ENCODE assay signal across 8 mouse cellular contexts in the genomic region with DNA sequence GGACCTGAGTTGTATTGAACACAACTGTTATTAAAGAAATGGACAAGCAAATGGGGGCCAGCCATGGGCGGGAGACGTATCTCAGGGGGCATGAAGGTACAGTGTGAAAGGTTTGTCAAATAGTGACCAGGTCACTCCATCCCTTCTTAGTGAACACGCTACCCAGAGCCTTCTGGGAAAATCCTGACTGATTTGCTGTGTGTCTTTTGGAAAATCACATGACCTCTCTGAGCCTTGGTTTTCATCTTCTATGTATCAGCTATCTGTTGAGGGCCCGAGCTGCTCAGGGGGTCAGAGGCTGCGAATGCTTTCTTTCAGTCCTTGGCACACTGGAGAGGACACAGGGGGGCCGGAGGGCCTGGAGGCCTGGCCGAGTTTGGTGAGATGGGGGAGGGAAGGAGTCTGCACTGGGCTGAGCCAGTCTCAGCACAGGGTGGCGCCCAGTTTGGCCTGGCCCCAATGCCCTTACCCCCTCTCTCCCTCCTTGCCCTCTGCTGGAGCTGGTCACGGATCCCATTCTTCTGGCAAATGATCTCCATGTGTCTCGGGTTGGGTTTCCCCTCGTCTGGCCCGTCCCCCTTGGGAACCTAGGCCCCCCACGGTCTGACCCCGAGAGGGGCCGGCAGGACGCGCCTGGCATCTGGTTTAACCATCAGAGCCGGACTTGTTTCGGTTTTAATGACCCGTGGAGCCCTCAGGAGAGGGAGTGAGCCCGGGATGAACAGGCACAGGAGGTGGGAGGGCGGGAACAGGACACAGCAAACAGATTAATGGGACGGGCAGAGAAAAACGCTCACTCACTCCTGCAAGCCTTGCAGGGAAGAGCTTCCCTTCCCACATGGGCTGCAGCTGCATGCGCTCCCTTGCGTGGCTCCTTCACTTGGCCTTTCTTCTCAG.
DNase-seq lines count a peak whose midpoint lies in the region; ATAC-seq and TF ChIP-seq lines count a peak whose summit lies in the region.

No protein-coding gene starts in this region.

- H3K4me1 ChIP-seq in E14TG2a.4 (replicated peaks; ENCODE audit: low read depth, low read length): peaks cover 15% of the 10 kb centered on the region
- peaks cover 14% of the 10 kb centered on the region for H3K4me1 ChIP-seq in embryonic facial prominence, embryonic 11.5 days (ENCODE audit: control insufficient read depth, insufficient read depth, low read length)
- peaks cover 53% of the 10 kb centered on the region for H3K4me1 ChIP-seq in heart, embryonic 16.5 days (ENCODE audit: control insufficient read depth, insufficient read depth, low read length)
- peaks cover 34% of the 10 kb centered on the region for H3K4me1 ChIP-seq in limb, embryonic 14.5 days (ENCODE audit: control insufficient read depth, insufficient read depth, low read length)
- peaks cover 12% of the 10 kb centered on the region for H3K4me1 ChIP-seq in stomach, embryonic 16.5 days (ENCODE audit: control insufficient read depth, insufficient read depth, low read length)

- TF ChIP-seq CTCF in E14TG2a.4 (conservative IDR thresholded peaks at IDR 0.05; ENCODE audit: low read length): no peak

- peak overlapping the region; percentile 29; the same call in 1 of the 2 replicates for H3K4me3 ChIP-seq in E14TG2a.4 (replicated peaks; ENCODE audit: low read length)
- no peak overlapping the region for H3K4me3 ChIP-seq in embryonic facial prominence, embryonic 11.5 days (ENCODE audit: low read depth, low read length)
- 0 out of 2 replicates have a peak overlapping the region, but pooled peaks have one; percentile 13 for H3K4me3 ChIP-seq in heart, embryonic 16.5 days (ENCODE audit: low read length)
- H3K4me3 ChIP-seq in limb, embryonic 14.5 days (replicated peaks; ENCODE audit: low read length): no peak overlapping the region
- H3K4me3 ChIP-seq in stomach, embryonic 16.5 days (replicated peaks; ENCODE audit: low read length): 0 out of 2 replicates have a peak overlapping the region, but pooled peaks have one; percentile 9

- H3K9ac ChIP-seq in embryonic facial prominence, embryonic 11.5 days (replicated peaks; ENCODE audit: low read length): peak overlapping the region; percentile 39
- H3K9ac ChIP-seq in heart, embryonic 16.5 days (ENCODE audit: low read length): peak overlapping the region; percentile 54
- 0 out of 2 replicates have a peak overlapping the region, but pooled peaks have one; percentile 26 for H3K9ac ChIP-seq in limb, embryonic 14.5 days (ENCODE audit: low read depth, low read length, severe bottlenecking)
- H3K9ac ChIP-seq in stomach, embryonic 16.5 days (ENCODE audit: low read length): peak overlapping the region; percentile 38; the same call in 1 of the 2 replicates

- WGBS in embryonic facial prominence, embryonic 11.5 days: 11% methylated on average over 26 of the region's 26 CpGs
- WGBS in heart, embryonic 16.5 days: 32% methylated on average over 26 of the region's 26 CpGs
- 15% methylated on average over 25 of the region's 26 CpGs for WGBS in limb, embryonic 14.5 days
- 25% methylated on average over 26 of the region's 26 CpGs for WGBS in stomach, embryonic 16.5 days

- DNase-seq in embryonic facial prominence, embryonic 11.5 days (ENCODE audit: low spot score): peak; percentile 80
- peak; percentile 45 for DNase-seq in limb, embryonic 14.5 days (ENCODE audit: low spot score)
- no peak for DNase-seq in right cerebral cortex, adult 18-20 months
- no peak for DNase-seq in thymus, adult 18-20 months

- TF ChIP-seq POLR2A in limb, embryonic 14.5 days (IDR thresholded peaks at IDR 0.05; ENCODE audit: borderline replicate concordance, extremely low read depth, insufficient read depth, insufficient read length): no peak

- H3K36me3 ChIP-seq in E14TG2a.4 (ENCODE audit: insufficient read depth, low read length): no peaks in the 10 kb centered on the region
- H3K36me3 ChIP-seq in embryonic facial prominence, embryonic 11.5 days (replicated peaks; ENCODE audit: control insufficient read depth, insufficient read depth, low read depth, low read length): no peaks in the 10 kb centered on the region
- no peaks in the 10 kb centered on the region for H3K36me3 ChIP-seq in heart, embryonic 16.5 days (ENCODE audit: control insufficient read depth, insufficient read depth)
- H3K36me3 ChIP-seq in limb, embryonic 14.5 days (ENCODE audit: control insufficient read depth, insufficient read depth, low read length): no peaks in the 10 kb centered on the region
- no peaks in the 10 kb centered on the region for H3K36me3 ChIP-seq in stomach, embryonic 16.5 days (ENCODE audit: control insufficient read depth, insufficient read depth, low read length)

- H3K4me2 ChIP-seq in embryonic facial prominence, embryonic 11.5 days (ENCODE audit: low read depth, low read length): peak overlapping the region; percentile 30
- H3K4me2 ChIP-seq in heart, embryonic 16.5 days (ENCODE audit: low read depth, low read length): peak overlapping the region; percentile 53
- H3K4me2 ChIP-seq in limb, embryonic 14.5 days (replicated peaks; ENCODE audit: low read depth, low read length, severe bottlenecking): peak overlapping the region; percentile 30
- H3K4me2 ChIP-seq in stomach, embryonic 16.5 days (ENCODE audit: low read depth, low read length): peak overlapping the region; percentile 45

- peak overlapping the region; percentile 78 for H3K27ac ChIP-seq in embryonic facial prominence, embryonic 11.5 days (replicated peaks; ENCODE audit: low read depth, low read length)
- H3K27ac ChIP-seq in heart, embryonic 16.5 days (ENCODE audit: low read length): peak overlapping the region; percentile 19
- no peak overlapping the region for H3K27ac ChIP-seq in limb, embryonic 14.5 days (replicated peaks; ENCODE audit: low read depth, low read length)
- H3K27ac ChIP-seq in stomach, embryonic 16.5 days (ENCODE audit: low read length): no peak overlapping the region

- no peaks in the 10 kb centered on the region for H3K9me3 ChIP-seq in E14TG2a.4 (ENCODE audit: low read length)
- no peaks in the 10 kb centered on the region for H3K9me3 ChIP-seq in embryonic facial prominence, embryonic 11.5 days (replicated peaks; ENCODE audit: control insufficient read depth, low read length)
- H3K9me3 ChIP-seq in heart, embryonic 16.5 days (replicated peaks; ENCODE audit: control insufficient read depth, low read length): no peaks in the 10 kb centered on the region
- no peaks in the 10 kb centered on the region for H3K9me3 ChIP-seq in limb, embryonic 14.5 days (ENCODE audit: control insufficient read depth, low read length)
- H3K9me3 ChIP-seq in stomach, embryonic 16.5 days (replicated peaks; ENCODE audit: control insufficient read depth, low read length): no peaks in the 10 kb centered on the region

- ATAC-seq in embryonic facial prominence, embryonic 11.5 days (replicated peaks; ENCODE audit: insufficient number of reproducible peaks, low FRiP score, low TSS enrichment, low read depth): peak; percentile 68; the same call in 1 of the 2 replicates
- ATAC-seq in heart, embryonic 16.5 days (replicated peaks; ENCODE audit: extremely low read depth, insufficient read depth, low FRiP score): no peak
- ATAC-seq in limb, embryonic 14.5 days (ENCODE audit: low FRiP score, low read depth): peak; percentile 59
- peak; percentile 42; the same call in 1 of the 2 replicates for ATAC-seq in stomach, embryonic 16.5 days (ENCODE audit: insufficient read depth, low FRiP score)
- ATAC-seq in inflammation-experienced regulatory T-cells, adult 6 months: no peak

- H3K27me3 ChIP-seq in E14TG2a.4 (ENCODE audit: insufficient read depth, low read length): peaks cover 83% of the 10 kb centered on the region
- H3K27me3 ChIP-seq in embryonic facial prominence, embryonic 11.5 days (ENCODE audit: control insufficient read depth, insufficient read depth, low read length): no peaks in the 10 kb centered on the region
- peaks cover 25% of the 10 kb centered on the region for H3K27me3 ChIP-seq in heart, embryonic 16.5 days (ENCODE audit: control insufficient read depth, insufficient read depth, low read length)
- no peaks in the 10 kb centered on the region for H3K27me3 ChIP-seq in limb, embryonic 14.5 days (ENCODE audit: control insufficient read depth, insufficient read depth, low read length)
- H3K27me3 ChIP-seq in stomach, embryonic 16.5 days (ENCODE audit: control insufficient read depth, insufficient read depth, low read length): no peaks in the 10 kb centered on the region; the same call in 1 of the 2 replicates

Comparison
In these comparisons a context has a peak if more than half of its experiments do, and no peak if none do; other contexts are left out.
1. H3K4me3 ChIP-seq: peak in E14TG2a.4 (single experiment), heart, embryonic 16.5 days (single experiment) and stomach, embryonic 16.5 days (single experiment); none in embryonic facial prominence, embryonic 11.5 days (single experiment) and limb, embryonic 14.5 days (single experiment).
2. ATAC-seq: peak in embryonic facial prominence, embryonic 11.5 days (single experiment), limb, embryonic 14.5 days (single experiment) and stomach, embryonic 16.5 days (single experiment); none in heart, embryonic 16.5 days (single experiment) and inflammation-experienced regulatory T-cells, adult 6 months (single experiment).
3. DNase-seq: peak in embryonic facial prominence, embryonic 11.5 days (single experiment) and limb, embryonic 14.5 days (single experiment); none in right cerebral cortex, adult 18-20 months (single experiment) and thymus, adult 18-20 months (0 of 2).
4. H3K27ac ChIP-seq: peak in embryonic facial prominence, embryonic 11.5 days (single experiment) and heart, embryonic 16.5 days (single experiment); none in limb, embryonic 14.5 days (single experiment) and stomach, embryonic 16.5 days (single experiment).
5. Peak in every context shown above with its lines, with median percentiles within 50 percentile points of each other: H3K4me2 ChIP-seq and H3K9ac ChIP-seq.